Mouse (Mus musculus) CH12.LX (cell line): ENCODE data around the gene Pex14. TPM values are rescaled to one million over a fixed set of nuclear protein-coding genes. Genes with fewer than 3 reads are reported as not detected.

ENCODE experiments used
- DNase-seq: peaks from one replicate; pipeline ENCODE4 v3.0.0-alpha.2; 2013; ENCODE audit errors: extremely low read depth
- H3K27ac ChIP-seq: 2 replicates; pipeline ENCODE4 v1.5.1; 2012; ENCODE audit warnings: low read depth, mild to moderate bottlenecking, control low read depth, moderate library complexity; ENCODE audit not compliant: insufficient read depth
- H3K27me3 ChIP-seq: replicated peaks from 2 replicates; pipeline ENCODE3; 2012; ENCODE audit warnings: inconsistent platforms
- H3K36me3 ChIP-seq, 2 experiments: replicated peaks in 1 of 2; 2 replicates each; pipeline versions ENCODE3 to v1.6.1; 2012; ENCODE audit warnings: inconsistent platforms in 1 of 2, low read length in 1 of 2, mild to moderate bottlenecking in 1 of 2, mixed read lengths in 1 of 2, moderate library complexity in 1 of 2; ENCODE audit not compliant: control insufficient read depth in 1 of 2, insufficient read depth in 1 of 2
- H3K4me1 ChIP-seq, 2 experiments: 2 replicates each; pipeline ENCODE4 v1.6.1; 2012; ENCODE audit warnings: inconsistent platforms in 1 of 2, moderate library complexity in 1 of 2; ENCODE audit not compliant: insufficient read depth in 2 of 2, control insufficient read depth in 1 of 2
- H3K4me2 ChIP-seq: 2 replicates; pipeline ENCODE4 v1.6.1; 2012; ENCODE audit warnings: low read depth, mild to moderate bottlenecking, control low read depth; ENCODE audit not compliant: poor library complexity, insufficient read depth, severe bottlenecking
- H3K4me3 ChIP-seq, 3 experiments: fragments of 150-350 bp in 1 of 3; sonication (generic) in 1 of 3; replicated peaks in 1 of 3; 2 replicates each; pipeline versions ENCODE3 to v1.5.1; 2011 to 2012; ENCODE audit warnings: low read depth in 2 of 3, low read length in 2 of 3, mild to moderate bottlenecking in 2 of 3, moderate library complexity in 2 of 3, control low read depth in 1 of 3, improper control_type of control experiment in 1 of 3, inconsistent platforms in 1 of 3, mixed read lengths in 1 of 3; ENCODE audit not compliant: poor library complexity in 1 of 3
- H3K79me2 ChIP-seq: replicated peaks from 2 replicates; pipeline ENCODE4 v1.6.1; 2012; ENCODE audit warnings: mild to moderate bottlenecking, moderate library complexity; ENCODE audit not compliant: control insufficient read depth, poor library complexity, insufficient read depth, severe bottlenecking; ENCODE audit errors: extremely low read depth
- H3K9ac ChIP-seq: 2 replicates; pipeline ENCODE4 v1.6.1; 2012; ENCODE audit warnings: low read depth, mild to moderate bottlenecking, control low read depth, moderate library complexity; ENCODE audit not compliant: insufficient read depth
- H3K9me3 ChIP-seq: replicated peaks from 2 replicates; pipeline ENCODE3; 2012; ENCODE audit warnings: low read length, inconsistent platforms, mixed read lengths
- CHD1 ChIP-seq: IDR thresholded peaks from 2 replicates; pipeline ENCODE4 v1.6.1; 2012; ENCODE audit warnings: low read depth, low read length, improper control_type of control experiment, inconsistent platforms
- CTCF ChIP-seq, 2 experiments: IDR thresholded peaks in 1 of 2; conservative IDR thresholded peaks in 1 of 2; 2 replicates each; pipeline ENCODE4 v1.5.1; 2011 to 2012; ENCODE audit warnings: low read depth in 2 of 2, low read length in 2 of 2, improper control_type of control experiment in 1 of 2, inconsistent platforms in 1 of 2, mild to moderate bottlenecking in 1 of 2, moderate library complexity in 1 of 2
- E2F4 ChIP-seq: IDR thresholded peaks from 2 replicates; pipeline ENCODE4 v1.6.1; 2011; ENCODE audit warnings: low read depth, low read length, improper control_type of control experiment; ENCODE audit not compliant: insufficient replicate concordance
- EP300 ChIP-seq: IDR thresholded peaks from 2 replicates; pipeline ENCODE4 v1.6.1; 2011; ENCODE audit warnings: low read length, improper control_type of control experiment
- ETS1 ChIP-seq: conservative IDR thresholded peaks from 2 replicates; pipeline ENCODE4 v1.6.1; 2012; ENCODE audit warnings: low read depth, mild to moderate bottlenecking, inconsistent platforms, low read length, improper control_type of control experiment, moderate library complexity
- GABPA ChIP-seq: IDR thresholded peaks from 2 replicates; pipeline ENCODE4 v1.6.1; 2012; ENCODE audit warnings: low read depth, low read length, improper control_type of control experiment, inconsistent platforms; ENCODE audit not compliant: insufficient replicate concordance
- IRF4 ChIP-seq: IDR thresholded peaks from 2 replicates; pipeline ENCODE4 v1.6.1; 2014; ENCODE audit warnings: low read depth, mild to moderate bottlenecking, inconsistent platforms, low read length, improper control_type of control experiment
- JUN ChIP-seq: IDR thresholded peaks from 2 replicates; pipeline ENCODE4 v1.6.1; 2011; ENCODE audit warnings: low read depth, mild to moderate bottlenecking, low read length, improper control_type of control experiment, moderate library complexity; ENCODE audit not compliant: insufficient read depth
- JUND ChIP-seq: conservative IDR thresholded peaks from 2 replicates; pipeline ENCODE4 v1.6.1; 2011; ENCODE audit warnings: low read depth, low read length, improper control_type of control experiment
- KAT2A ChIP-seq: IDR thresholded peaks from 2 replicates; pipeline ENCODE4 v1.6.1; 2012; ENCODE audit warnings: low read length, improper control_type of control experiment, inconsistent platforms; ENCODE audit not compliant: insufficient replicate concordance
- MAFK ChIP-seq: IDR thresholded peaks from 2 replicates; pipeline ENCODE4 v1.6.1; 2011; ENCODE audit warnings: low read length, improper control_type of control experiment; ENCODE audit not compliant: insufficient replicate concordance
- MAX ChIP-seq: IDR thresholded peaks from 2 replicates; pipeline ENCODE4 v1.6.1; 2011; ENCODE audit warnings: low read length, improper control_type of control experiment
- MEF2A ChIP-seq: IDR thresholded peaks from 2 replicates; pipeline ENCODE4 v1.6.1; 2014; ENCODE audit warnings: low read depth, mild to moderate bottlenecking, inconsistent platforms, low read length, improper control_type of control experiment, borderline replicate concordance
- NELFE ChIP-seq: IDR thresholded peaks from 2 replicates; pipeline ENCODE4 v1.6.1; 2011; ENCODE audit warnings: low read depth, low read length, improper control_type of control experiment
- NRF1 ChIP-seq: IDR thresholded peaks from 2 replicates; pipeline ENCODE4 v1.6.1; 2014; ENCODE audit warnings: low read depth, mild to moderate bottlenecking, inconsistent platforms, low read length, improper control_type of control experiment, moderate library complexity
- POLR2AphosphoS2 ChIP-seq: IDR thresholded peaks from 2 replicates; pipeline ENCODE4 v1.6.1; 2011; ENCODE audit warnings: low read depth, low read length, improper control_type of control experiment
- RCOR1 ChIP-seq: conservative IDR thresholded peaks from 2 replicates; pipeline ENCODE4 v1.6.1; 2012; ENCODE audit warnings: low read depth, mild to moderate bottlenecking, inconsistent platforms, low read length, improper control_type of control experiment
- SIN3A ChIP-seq: IDR thresholded peaks from 2 replicates; pipeline ENCODE4 v1.6.1; 2012; ENCODE audit warnings: low read length, improper control_type of control experiment, inconsistent platforms
- TBP ChIP-seq: conservative IDR thresholded peaks from 2 replicates; pipeline ENCODE4 v1.6.1; 2011; ENCODE audit warnings: low read depth, low read length, improper control_type of control experiment
- USF1 ChIP-seq: IDR thresholded peaks from 2 replicates; pipeline ENCODE4 v1.6.1; 2014; ENCODE audit warnings: low read depth, mild to moderate bottlenecking, inconsistent platforms, low read length, improper control_type of control experiment
- dilution Hi-C: fragments of 300-500 bp; cut with MboI; formaldehyde crosslinking; loops from 2 replicates; pipeline ENCODE4 v1.14.3; 2020; ENCODE audit warnings: low sequenced_read_pairs; ENCODE audit not compliant: extremely low pct_unique_long_range_greater_than_20kb, extremely low pct_ligation_motif_present
- in situ Hi-C: fragments of 300-500 bp; cut with MboI; formaldehyde crosslinking; loops from 3 replicates; pipeline ENCODE4 v1.14.3; 2019; ENCODE audit warnings: low sequenced_read_pairs, low pct_ligation_motif_present, low pct_unique_long_range_greater_than_20kb, mixed read lengths
- polyA plus RNA-seq: library from polyadenylated mRNA; unstranded; fragments of >175 nt; gene quantifications from 2 replicates; pipeline ENCODE4 v1.2.1, GENCODE M21; 2012; ENCODE audit warnings: low read depth; ENCODE audit not compliant: insufficient read length
- total RNA-seq, 2 experiments: library from RNA; depleted of rRNA; stranded (reverse); fragments of 300-350 nt in 1 of 2; fragments of >200 nt in 1 of 2; gene quantifications; 2 replicates each; pipeline ENCODE4 v1.2.3; 2012 to 2014

Gene Pex14
- total and polyA plus RNA-seq, 3 experiments, result 48.5 to 67.7 (median 63.6) TPM

GRCm38 (mm10) chr4:149064061-149064854 lies 35.4 kb downstream of the Pex14 start:
- DNase-seq, result no peak
- Histone ChIP-seq H3K79me2 (peaks cover 4% of the 10 kb centered on the region; the same call in 1 of the 2 replicates), H3K4me2 (no peak overlapping the region), H3K4me1 (peaks cover 0 to 43% of the 10 kb centered on the region in 2 experiments; a peak in 3 of 4 replicates), H3K9ac (no peak overlapping the region), H3K9me3 (no peaks in the 10 kb centered on the region), H3K4me3 (no peak overlapping the region), H3K36me3 (peaks cover 7 to 85% of the 10 kb centered on the region in 2 experiments), H3K27ac (no peak overlapping the region), H3K27me3 (no peaks in the 10 kb centered on the region)
- dilution Hi-C loops (no loop called here), in situ Hi-C loops (loop anchor here (10.0 kb wide), 3 partner anchors 149 to 359 kb away; no protein-coding TSS in a partner anchor)
- TF ChIP-seq RCOR1 (no peak), CHD1 (no peak)

GRCm38 (mm10) chr4:149062406-149063318 lies 37.0 kb downstream of the Pex14 start:
- dilution Hi-C loops, result no loop called here

GRCm38 (mm10) chr4:149061432-149061718 lies 38.3 kb downstream of the Pex14 start:
- no peaks in the 10 kb centered on the region for H3K9me3 ChIP-seq
- H3K27ac ChIP-seq, result no peak overlapping the region
- dilution Hi-C loops (no loop called here), in situ Hi-C loops (loop anchor here (10.0 kb wide), 3 partner anchors 147 to 357 kb away; no protein-coding TSS in a partner anchor)
- no peak overlapping the region for H3K9ac ChIP-seq
- H3K36me3 ChIP-seq, result peaks cover 0 to 86% of the 10 kb centered on the region in 2 experiments
- DNase-seq, result no peak
- no peak overlapping the region for H3K4me2 ChIP-seq
- H3K4me3 ChIP-seq, result no peak overlapping the region
- H3K79me2 ChIP-seq, result peaks cover 4% of the 10 kb centered on the region; the same call in 1 of the 2 replicates
- peaks cover 0 to 43% of the 10 kb centered on the region in 2 experiments; a peak in 3 of 4 replicates for H3K4me1 ChIP-seq
- H3K27me3 ChIP-seq, result no peaks in the 10 kb centered on the region
- no peak for TF ChIP-seq CTCF (conservative IDR thresholded peaks at IDR 0.05 in 1 of 2, IDR thresholded peaks at IDR 0.05 in 1 of 2; ENCODE audit: low read depth in 2 of 2, low read length in 2 of 2)
- TF ChIP-seq IRF4, result no peak
- TF ChIP-seq NRF1, result no peak
- TF ChIP-seq MAX, result peak; percentile 59; the same call in 1 of the 2 replicates
- no peak for TF ChIP-seq MEF2A
- no peak for TF ChIP-seq GABPA
- no peak for TF ChIP-seq USF1
- no peak for TF ChIP-seq CHD1
- TF ChIP-seq POLR2AphosphoS2, result no peak
- no peak for TF ChIP-seq EP300
- TF ChIP-seq SIN3A, result no peak
- peak; percentile 21 for TF ChIP-seq ETS1
- TF ChIP-seq E2F4, result no peak
- TF ChIP-seq JUND, result no peak
- no peak for TF ChIP-seq TBP
- no peak for TF ChIP-seq NELFE
- TF ChIP-seq KAT2A, result no peak
- no peak for TF ChIP-seq MAFK
- no peak for TF ChIP-seq JUN

More at GRCm38 (mm10) chr4:149062406-149063318, 37.0 kb downstream of the Pex14 start:
- in situ Hi-C loops, result loop anchor here (10.0 kb wide), 3 partner anchors 148 to 358 kb away; no protein-coding TSS in a partner anchor
- Histone ChIP-seq H3K4me3 (no peak overlapping the region), H3K36me3 (peaks cover 4 to 86% of the 10 kb centered on the region in 2 experiments), H3K4me2 (no peak overlapping the region), H3K27ac (no peak overlapping the region), H3K9me3 (no peaks in the 10 kb centered on the region)
- TF ChIP-seq JUND, result no peak
- peak; percentile 37; the same call in 1 of the 2 replicates for TF ChIP-seq ETS1
- TF ChIP-seq, all 38 proteins: peak for 1
- H3K27me3 ChIP-seq, result no peaks in the 10 kb centered on the region
- no peak overlapping the region for H3K9ac ChIP-seq
- peak; percentile 33 for DNase-seq
- peaks cover 4% of the 10 kb centered on the region; the same call in 1 of the 2 replicates for H3K79me2 ChIP-seq
- peaks cover 0 to 43% of the 10 kb centered on the region in 2 experiments; a peak in 3 of 4 replicates for H3K4me1 ChIP-seq
